Mouse (Mus musculus): ENCODE data around the gene Thrb. TPM values are rescaled to one million over a fixed set of nuclear protein-coding genes. Genes with fewer than 3 reads are reported as not detected.
"Not testable (repeated sequence)": the region's sequence is repeated elsewhere in the genome, so short reads cannot be mapped to it uniquely, and the experiment has no call there.

Thrb gene
- total RNA-seq, 1 experiment from 2014 or later = not detected

DNA sequence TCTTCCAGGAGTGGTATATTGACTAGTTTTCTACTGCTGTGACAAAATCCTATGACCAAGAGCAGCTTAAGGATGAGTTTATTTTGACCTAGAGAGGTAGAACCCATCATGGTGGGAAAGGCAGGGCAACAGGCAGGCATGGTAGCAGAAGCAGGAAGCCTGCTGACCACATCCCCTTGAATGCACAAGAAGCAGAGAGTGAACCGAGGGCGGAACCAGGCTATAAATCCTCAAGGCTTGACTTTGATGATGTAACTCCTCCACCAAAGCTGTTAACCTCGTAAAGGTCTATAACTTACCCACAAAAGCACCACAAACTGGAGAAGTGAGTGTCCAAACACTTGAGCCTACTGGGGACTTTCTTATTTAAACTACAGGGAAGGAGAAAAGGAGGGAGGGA is 251.1 kb downstream of the Thrb start:
- no peak for ATAC-seq (replicated peaks; ENCODE audit: insufficient number of reproducible peaks, low FRiP score, low TSS enrichment, poor library complexity, severe bottlenecking)

DNA sequence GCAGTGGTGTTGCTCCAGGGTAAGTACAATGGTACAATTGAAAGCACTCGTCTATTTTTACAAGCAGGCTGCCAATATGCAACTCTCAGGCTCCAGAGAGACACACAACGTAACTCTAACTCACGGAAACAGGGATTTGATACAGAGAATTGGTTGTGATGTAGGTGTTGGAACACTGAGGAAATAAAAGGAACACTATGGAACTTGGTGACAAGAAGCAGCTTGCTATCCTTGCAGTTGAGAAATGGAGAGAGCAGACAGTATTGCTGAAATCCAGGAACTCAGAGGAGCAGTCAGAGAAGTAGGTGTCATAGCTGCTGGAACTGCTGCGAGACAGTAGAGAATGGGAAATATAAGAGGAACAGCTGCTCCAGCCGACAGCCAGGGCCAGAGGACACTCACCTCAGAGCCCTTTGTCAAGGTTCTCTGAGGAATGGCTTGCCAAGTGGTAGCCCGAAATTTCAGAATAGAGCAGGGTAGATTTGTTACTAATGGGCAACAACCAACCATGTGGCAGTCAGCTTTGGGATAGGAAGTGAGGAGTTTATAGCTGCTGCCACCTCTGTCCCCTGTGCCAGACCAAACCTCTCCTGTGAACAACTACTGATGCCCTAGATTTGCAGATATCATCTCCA is 252.6 kb downstream of the Thrb start:
- ATAC-seq (replicated peaks; ENCODE audit: insufficient number of reproducible peaks, low FRiP score, low TSS enrichment, poor library complexity, severe bottlenecking) = no peak

DNA sequence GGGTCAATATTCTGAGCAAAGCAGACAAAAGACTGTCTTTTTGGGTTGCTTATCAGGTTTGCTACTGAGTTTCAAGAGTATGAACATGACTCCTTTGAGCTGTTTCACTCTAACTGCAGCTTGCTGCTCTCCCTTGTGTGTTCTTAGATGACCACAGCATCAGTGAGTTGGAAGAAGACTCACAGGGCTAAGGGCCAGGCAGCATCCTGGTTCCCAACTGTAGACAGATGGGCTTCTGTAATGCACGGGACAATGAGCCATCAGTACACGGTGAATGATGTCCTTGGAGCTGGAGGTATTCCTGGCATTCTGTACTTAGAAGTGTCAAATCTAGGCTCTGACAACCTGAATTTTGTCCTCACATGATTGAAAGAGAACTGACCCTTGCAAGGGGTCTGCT is 255.5 kb downstream of the Thrb start:
- ATAC-seq (replicated peaks; ENCODE audit: insufficient number of reproducible peaks, low FRiP score, low TSS enrichment, poor library complexity, severe bottlenecking) = no peak

DNA sequence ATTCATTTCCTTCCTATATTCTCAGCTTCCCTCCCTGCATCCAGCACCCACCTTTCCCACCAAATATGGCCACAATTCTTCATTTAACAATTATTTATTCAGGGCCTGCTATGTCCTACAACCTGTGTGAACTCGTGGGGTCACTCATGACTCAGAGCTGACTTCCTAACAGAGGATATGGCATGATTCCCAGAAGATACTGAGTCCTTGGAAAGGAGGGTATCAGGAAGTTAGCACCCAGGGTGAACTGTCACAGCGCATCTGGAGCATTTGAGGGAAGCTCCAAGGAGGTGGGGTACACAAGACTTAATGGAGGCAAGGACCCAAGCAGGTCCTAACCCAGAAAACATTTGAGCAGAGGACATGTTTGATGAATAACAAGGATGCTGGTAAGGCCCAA is 256.6 kb downstream of the Thrb start:
- no peak for ATAC-seq (replicated peaks; ENCODE audit: insufficient number of reproducible peaks, low FRiP score, low TSS enrichment, poor library complexity, severe bottlenecking)

GRCm38 (mm10) chr14:17917124-17917763 is 257.2 kb downstream of the Thrb start:
- no peak for ATAC-seq (replicated peaks; ENCODE audit: insufficient number of reproducible peaks, low FRiP score, low TSS enrichment, poor library complexity, severe bottlenecking)

DNA sequence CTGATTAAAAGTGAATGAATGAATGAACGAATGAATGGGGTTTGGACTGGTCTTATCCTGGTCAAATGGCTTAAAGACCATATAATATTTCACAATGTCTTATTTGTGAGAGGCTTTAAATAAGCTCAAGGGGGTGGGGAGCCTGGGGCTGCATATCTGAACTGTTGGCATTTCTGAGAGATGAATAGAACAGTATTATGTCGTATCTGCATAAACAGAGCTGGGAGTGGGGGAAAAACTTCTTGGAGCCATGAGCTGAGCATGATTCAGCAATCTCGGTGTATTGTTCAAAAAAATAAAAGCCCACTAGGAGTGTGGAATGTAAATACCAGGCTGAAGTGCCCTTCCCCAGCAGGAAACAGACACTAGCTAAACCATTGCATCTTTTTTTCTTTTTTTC is 257.8 kb downstream of the Thrb start:
- no peak for ATAC-seq (replicated peaks; ENCODE audit: insufficient number of reproducible peaks, low FRiP score, low TSS enrichment, poor library complexity, severe bottlenecking)

DNA sequence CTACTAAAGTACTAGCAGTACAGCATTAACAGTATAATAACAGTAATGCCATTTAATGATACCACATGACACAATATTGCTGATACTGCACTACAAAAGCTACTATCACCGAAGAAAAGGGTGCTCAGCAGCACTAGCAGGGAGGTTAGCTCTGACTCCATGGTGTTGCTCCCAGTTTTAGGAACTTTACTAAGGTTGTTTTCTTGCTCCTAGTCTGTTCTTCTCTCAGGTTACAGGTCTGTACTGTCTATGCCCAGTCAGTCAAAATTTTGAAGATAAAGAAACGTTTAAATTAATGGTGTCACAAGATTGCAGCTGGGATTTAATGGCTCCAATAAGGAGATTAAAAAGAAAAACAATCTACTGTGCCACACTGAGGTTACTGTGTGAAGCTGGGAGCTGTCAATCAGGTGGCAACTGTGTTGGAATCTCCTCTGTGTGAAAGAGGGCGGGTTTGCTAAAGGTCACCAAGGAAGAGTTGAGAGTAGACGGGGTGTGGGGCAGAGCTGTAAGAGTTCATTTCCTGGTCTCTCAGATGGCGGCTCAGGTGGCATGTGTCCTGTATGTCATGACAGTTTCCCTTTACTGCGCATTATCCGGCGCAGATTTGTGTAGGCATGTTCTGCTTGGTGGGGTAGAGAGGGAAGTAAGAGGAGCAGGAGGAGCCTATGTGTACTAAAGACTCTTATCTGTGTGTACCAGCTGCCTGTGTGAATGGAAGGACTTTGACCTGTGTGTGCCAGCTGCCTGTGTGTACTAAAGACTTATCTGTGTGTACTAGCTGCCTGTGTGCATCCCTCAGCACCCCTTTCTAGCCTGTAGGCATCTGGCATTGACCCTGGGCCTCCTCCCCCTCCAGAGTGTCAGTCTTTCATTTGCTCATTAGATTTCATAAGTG is 263.0 kb downstream of the Thrb start:
- no peak for ATAC-seq (replicated peaks; ENCODE audit: insufficient number of reproducible peaks, low FRiP score, low TSS enrichment, poor library complexity, severe bottlenecking)

- ATAC-seq (replicated peaks; ENCODE audit: insufficient number of reproducible peaks, low FRiP score, low TSS enrichment, poor library complexity, severe bottlenecking) = no peak
Observed at GRCm38 (mm10) chr14:17927469-17927868, 267.4 kb downstream of the Thrb start.

- ATAC-seq (replicated peaks; ENCODE audit: insufficient number of reproducible peaks, low FRiP score, low TSS enrichment, poor library complexity, severe bottlenecking) = no peak
Observed at GRCm38 (mm10) chr14:17929585-17929984, 269.5 kb downstream of the Thrb start.

DNA sequence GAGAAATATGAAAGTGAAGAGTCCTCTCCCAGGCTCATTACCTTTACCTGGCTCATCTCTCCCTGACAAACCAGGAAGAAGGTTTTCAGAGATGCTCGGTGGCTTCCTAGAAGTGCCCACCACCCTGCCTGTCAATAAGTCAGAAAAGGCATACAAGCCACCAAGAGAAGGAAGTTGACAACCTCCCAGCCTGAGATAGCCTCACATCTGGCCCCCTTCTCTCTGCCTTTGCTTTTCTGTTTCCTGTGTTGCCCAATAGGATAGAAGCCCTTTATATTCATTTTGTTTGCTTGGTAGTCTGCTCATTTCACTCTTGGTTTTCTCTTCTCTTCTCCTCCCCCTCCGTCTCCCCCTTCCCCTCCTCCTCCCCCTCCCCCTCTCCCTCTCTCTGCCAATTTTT is 273.4 kb downstream of the Thrb start:
- no peak for ATAC-seq (replicated peaks; ENCODE audit: insufficient number of reproducible peaks, low FRiP score, low TSS enrichment, poor library complexity, severe bottlenecking)

DNA sequence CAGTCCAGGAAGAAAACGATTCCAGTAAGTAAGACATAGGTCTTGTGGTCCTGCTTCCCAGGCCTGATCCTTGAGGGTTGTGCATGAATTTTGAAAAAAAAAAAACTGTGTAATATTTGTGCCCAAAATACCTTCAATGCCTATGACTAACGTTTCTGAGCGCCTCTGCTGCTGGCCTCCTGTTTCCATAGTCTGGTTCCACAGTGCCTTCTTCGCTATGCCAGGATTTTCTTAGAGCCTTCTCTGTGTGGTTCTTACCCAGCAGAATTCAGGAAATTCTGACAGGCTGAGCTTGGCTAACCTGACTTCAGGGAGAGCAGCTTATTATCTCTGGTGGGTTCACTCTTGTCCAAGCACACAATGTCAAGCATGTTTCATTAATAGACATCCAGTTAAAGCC is 274.7 kb downstream of the Thrb start:
- not testable (repeated sequence) for ATAC-seq (replicated peaks; ENCODE audit: insufficient number of reproducible peaks, low FRiP score, low TSS enrichment, poor library complexity, severe bottlenecking)

DNA sequence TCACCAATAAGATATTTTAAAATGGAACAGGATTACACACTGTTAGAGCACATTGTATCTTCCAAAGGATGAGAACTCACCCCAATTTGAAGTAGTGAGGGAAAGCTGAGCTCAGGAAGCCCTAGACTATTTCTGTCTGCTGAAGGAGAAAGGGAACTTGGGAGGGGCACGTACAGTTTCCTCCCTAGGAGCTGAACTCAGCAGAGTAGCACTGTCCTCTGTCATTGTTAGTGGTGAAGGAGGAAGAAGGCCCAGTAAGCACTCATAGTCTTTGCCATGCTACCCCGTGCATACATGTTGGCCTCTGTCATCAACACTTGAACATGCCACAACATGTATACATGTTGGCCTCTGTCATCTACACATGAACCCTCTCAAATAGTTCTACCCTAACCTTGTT is 294.0 kb downstream of the Thrb start:
- ATAC-seq (replicated peaks; ENCODE audit: insufficient number of reproducible peaks, low FRiP score, low TSS enrichment, poor library complexity, severe bottlenecking) = no peak

- ATAC-seq (replicated peaks; ENCODE audit: insufficient number of reproducible peaks, low FRiP score, low TSS enrichment, poor library complexity, severe bottlenecking) = no peak
Observed at GRCm38 (mm10) chr14:17959901-17960300, 299.8 kb downstream of the Thrb start.

DNA sequence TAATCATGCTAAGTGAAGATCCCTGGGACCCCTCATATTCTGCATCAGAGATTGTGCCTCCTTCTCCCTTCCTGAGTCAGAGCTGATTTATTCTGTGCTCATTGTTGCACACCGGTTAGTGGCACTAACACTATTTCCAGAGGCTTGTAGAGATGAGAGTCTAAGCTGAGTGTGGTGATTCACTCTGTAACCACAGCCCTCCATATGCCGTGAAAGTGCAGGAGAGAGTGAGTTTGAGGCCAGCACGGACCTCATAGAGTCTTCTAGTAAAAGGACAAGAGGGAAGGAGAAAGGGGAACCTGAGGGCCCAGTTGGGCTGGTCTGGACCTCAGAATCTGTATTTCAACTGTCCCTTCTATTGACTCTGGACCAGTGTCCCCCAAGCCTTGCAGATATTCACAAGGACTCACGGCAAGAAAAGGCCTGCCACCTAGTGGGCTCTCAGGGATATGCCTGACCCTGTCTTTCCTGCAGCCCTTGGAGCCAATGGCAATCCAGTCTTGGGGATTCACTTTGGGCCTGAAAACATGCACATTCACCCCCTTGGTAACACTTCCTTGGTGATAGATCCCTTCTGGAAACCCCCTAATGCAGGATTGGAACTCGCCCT is 307.2 kb downstream of the Thrb start:
- ATAC-seq (replicated peaks; ENCODE audit: insufficient number of reproducible peaks, low FRiP score, low TSS enrichment, poor library complexity, severe bottlenecking) = no peak

- ATAC-seq (replicated peaks; ENCODE audit: insufficient number of reproducible peaks, low FRiP score, low TSS enrichment, poor library complexity, severe bottlenecking) = no peak
Observed at GRCm38 (mm10) chr14:17972132-17972531, 312.1 kb downstream of the Thrb start.

DNA sequence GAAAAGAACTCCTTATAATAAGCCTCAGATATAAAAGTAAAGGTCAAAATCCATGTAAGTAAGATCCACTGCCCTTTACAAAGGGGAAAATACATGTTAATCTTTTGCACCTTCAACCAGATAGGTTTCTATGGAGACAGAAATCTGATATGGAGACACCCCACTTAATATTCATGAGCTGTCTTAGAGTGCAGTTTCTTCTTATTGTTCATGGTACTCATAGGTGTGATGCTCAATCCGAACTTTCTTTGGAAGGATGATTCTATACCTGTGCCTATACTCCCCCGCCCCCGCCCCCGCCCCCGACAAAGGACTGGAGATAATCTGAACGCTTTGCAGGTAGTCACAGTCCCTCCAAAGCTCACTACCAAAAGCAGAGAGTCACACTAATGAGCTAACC is 312.6 kb downstream of the Thrb start:
- no peak for ATAC-seq (replicated peaks; ENCODE audit: insufficient number of reproducible peaks, low FRiP score, low TSS enrichment, poor library complexity, severe bottlenecking)

DNA sequence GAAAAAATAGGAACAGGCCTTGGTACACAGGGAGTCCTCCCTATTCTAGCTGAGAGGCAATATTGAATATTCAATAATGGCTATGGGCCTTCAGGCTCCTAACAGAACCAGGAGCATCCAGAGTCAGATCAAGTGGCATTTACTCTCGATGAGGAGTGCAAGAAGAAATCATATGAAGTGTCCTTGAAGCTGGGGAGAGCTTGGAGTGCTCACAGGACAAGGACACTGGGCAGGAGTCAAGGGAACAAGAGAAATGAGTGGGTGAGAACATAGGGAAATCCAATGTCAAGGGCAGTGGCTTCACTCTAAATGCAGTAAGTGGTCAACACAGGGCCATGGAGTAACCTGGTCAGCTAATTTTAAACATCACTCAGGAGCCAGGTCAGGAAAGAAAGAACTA is 315.7 kb downstream of the Thrb start:
- no peak for ATAC-seq (replicated peaks; ENCODE audit: insufficient number of reproducible peaks, low FRiP score, low TSS enrichment, poor library complexity, severe bottlenecking)

DNA sequence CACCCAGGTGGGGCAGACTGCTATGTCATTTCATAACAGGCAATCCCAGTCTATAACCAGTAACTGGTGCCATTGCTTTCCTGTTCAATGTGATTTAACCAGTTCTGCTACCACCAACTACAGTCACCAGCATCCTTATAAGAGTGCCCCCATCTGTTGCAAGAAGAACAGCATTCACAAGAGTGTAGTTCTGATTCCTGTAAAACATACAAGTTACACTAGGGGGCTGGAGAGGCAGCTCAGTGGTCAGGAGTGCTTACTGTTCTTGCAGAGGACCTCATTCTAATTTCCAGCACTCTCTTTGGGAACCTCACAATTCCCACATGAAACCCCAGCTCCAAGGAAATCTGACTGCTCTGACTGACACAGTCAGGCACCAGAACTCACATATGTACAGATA is 318.2 kb downstream of the Thrb start:
- ATAC-seq (replicated peaks; ENCODE audit: insufficient number of reproducible peaks, low FRiP score, low TSS enrichment, poor library complexity, severe bottlenecking) = no peak

DNA sequence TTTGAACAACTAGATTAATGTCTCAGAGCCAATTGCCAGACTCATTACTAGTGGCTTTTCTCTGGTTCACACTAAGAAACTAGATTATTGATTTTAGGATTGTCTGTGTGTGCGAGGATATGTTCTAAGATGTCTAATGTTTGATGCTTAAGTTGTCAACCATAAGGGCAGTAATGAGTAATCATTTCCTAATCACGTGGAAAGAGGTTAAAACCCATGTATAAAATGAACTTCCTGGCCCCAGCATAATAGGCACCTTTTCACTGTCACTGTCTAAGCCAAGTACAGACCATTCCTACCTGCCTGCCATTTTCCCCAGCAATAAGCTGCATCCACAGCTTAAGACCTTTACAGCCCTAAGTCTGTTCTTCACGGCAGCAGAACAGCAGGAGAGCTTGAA is 321.2 kb downstream of the Thrb start:
- no peak for ATAC-seq (replicated peaks; ENCODE audit: insufficient number of reproducible peaks, low FRiP score, low TSS enrichment, poor library complexity, severe bottlenecking)

All from monocyte, adult 5-6 weeks (primary cell).